Mouse (Mus musculus) MEL (cell line): ENCODE results near the gene Tmprss4.

Experiments
- CTCF ChIP-seq, 3 experiments: IDR thresholded peaks in 2 of 3; conservative IDR thresholded peaks in 1 of 3; 2 replicates each; pipeline ENCODE4 v1.5.1; 2011 to 2012; ENCODE audit warnings: low read length in 3 of 3, low read depth in 2 of 3, mild to moderate bottlenecking in 2 of 3, improper control_type of control experiment in 1 of 3, inconsistent platforms in 1 of 3, mixed read lengths in 1 of 3, moderate library complexity in 1 of 3; ENCODE audit not compliant: control insufficient read depth in 1 of 3, insufficient read depth in 1 of 3, poor library complexity in 1 of 3, severe bottlenecking in 1 of 3
- EP300 ChIP-seq, 2 experiments: IDR thresholded peaks; 2 replicates each; pipeline ENCODE4 v1.6.1; 2011; ENCODE audit warnings: improper control_type of control experiment in 2 of 2, low read length in 2 of 2, low read depth in 1 of 2, mild to moderate bottlenecking in 1 of 2
- HCFC1 ChIP-seq: IDR thresholded peaks from 2 replicates; pipeline ENCODE4 v1.6.1; 2012; ENCODE audit warnings: low read depth, mild to moderate bottlenecking, inconsistent platforms, low read length, improper control_type of control experiment, moderate library complexity
- JUND ChIP-seq: IDR thresholded peaks from 2 replicates; pipeline ENCODE4 v1.6.1; 2011; ENCODE audit warnings: low read depth, mild to moderate bottlenecking, improper control_type of control experiment, low read length
- MAFK ChIP-seq: IDR thresholded peaks from 2 replicates; pipeline ENCODE4 v1.6.1; 2011; ENCODE audit warnings: low read depth, mild to moderate bottlenecking, low read length, improper control_type of control experiment, borderline replicate concordance
- MAX ChIP-seq: IDR thresholded peaks from 2 replicates; pipeline ENCODE4 v1.6.1; 2011; ENCODE audit warnings: low read length, improper control_type of control experiment
- MAZ ChIP-seq: IDR thresholded peaks from 2 replicates; pipeline ENCODE4 v1.6.1; 2012; ENCODE audit warnings: low read depth, mild to moderate bottlenecking, inconsistent platforms, low read length, improper control_type of control experiment
- MEF2A ChIP-seq: IDR thresholded peaks from 2 replicates; pipeline ENCODE4 v1.6.1; 2014; ENCODE audit warnings: low read depth, mild to moderate bottlenecking, inconsistent platforms, low read length, improper control_type of control experiment; ENCODE audit not compliant: poor library complexity, insufficient replicate concordance, severe bottlenecking; ENCODE audit errors: extremely low read depth
- POLR2A ChIP-seq, 2 experiments: IDR thresholded peaks; 2 replicates each; pipeline ENCODE4 v1.6.1; 2011 to 2012; ENCODE audit warnings: low read length in 2 of 2, mild to moderate bottlenecking in 2 of 2, control low read depth in 1 of 2, improper control_type of control experiment in 1 of 2, low read depth in 1 of 2, moderate library complexity in 1 of 2; ENCODE audit not compliant: control insufficient read depth in 1 of 2, insufficient read depth in 1 of 2, poor library complexity in 1 of 2
- TCF12 ChIP-seq: IDR thresholded peaks from 2 replicates; pipeline ENCODE4 v1.6.1; 2014; ENCODE audit warnings: low read depth, mild to moderate bottlenecking, inconsistent platforms, low read length, improper control_type of control experiment, moderate library complexity
- USF1 ChIP-seq: IDR thresholded peaks from 2 replicates; pipeline ENCODE4 v1.6.1; 2014; ENCODE audit warnings: low read depth, mild to moderate bottlenecking, inconsistent platforms, low read length, improper control_type of control experiment, moderate library complexity
- ZC3H11A ChIP-seq: IDR thresholded peaks from 2 replicates; pipeline ENCODE4 v1.6.1; 2012; ENCODE audit warnings: low read depth, mild to moderate bottlenecking, inconsistent platforms, low read length, improper control_type of control experiment
- ZNF384 ChIP-seq: IDR thresholded peaks from 2 replicates; pipeline ENCODE4 v1.6.1; 2012; ENCODE audit warnings: low read depth, mild to moderate bottlenecking, inconsistent platforms, low read length, improper control_type of control experiment

- no peak for TF ChIP-seq CTCF (IDR thresholded peaks at IDR 0.05 in 2 of 3, conservative IDR thresholded peaks at IDR 0.05 in 1 of 3; ENCODE audit: control insufficient read depth in 1 of 3, insufficient read depth in 1 of 3, low read depth in 2 of 3, low read length in 3 of 3, poor library complexity in 1 of 3, severe bottlenecking in 1 of 3)
- no peak for TF ChIP-seq ZNF384
- TF ChIP-seq JUND: no peak
- no peak for TF ChIP-seq MAFK
- TF ChIP-seq USF1: no peak
- TF ChIP-seq TCF12: no peak
- no peak for TF ChIP-seq ZC3H11A
- TF ChIP-seq MEF2A: no peak
- no peak for TF ChIP-seq MAZ
- no peak for TF ChIP-seq EP300 (IDR thresholded peaks at IDR 0.05; ENCODE audit: low read depth in 1 of 2, low read length in 2 of 2)
- TF ChIP-seq POLR2A (IDR thresholded peaks at IDR 0.05; ENCODE audit: control insufficient read depth in 1 of 2, insufficient read depth in 1 of 2, low read depth in 1 of 2, low read length in 2 of 2, poor library complexity in 1 of 2): no peak
- no peak for TF ChIP-seq MAX
- TF ChIP-seq HCFC1: no peak
These were observed 25.5 kb upstream of the Tmprss4 start for GRCm38 (mm10) chr9:45229359-45229758.
